Mouse (Mus musculus): ENCODE measurements at regions not wholly inside any gene's neighbourhood (a gene's known extent, or its start where the extent isn't known, plus 50 kb on each side); places are given as distances from the start of the nearest gene placed in this dataset.

GRCm38 (mm10) chr2:33983112-33983748, 95.5 kb upstream of the Mvb12b start:
- DNase-seq (ENCODE audit: low spot score in 2 of 2), result no peak

- no peak for DNase-seq (ENCODE audit: low spot score in 2 of 2)
Observed at GRCm38 (mm10) chr2:33981936-33982335, 94.2 kb upstream of the Mvb12b start.

DNA sequence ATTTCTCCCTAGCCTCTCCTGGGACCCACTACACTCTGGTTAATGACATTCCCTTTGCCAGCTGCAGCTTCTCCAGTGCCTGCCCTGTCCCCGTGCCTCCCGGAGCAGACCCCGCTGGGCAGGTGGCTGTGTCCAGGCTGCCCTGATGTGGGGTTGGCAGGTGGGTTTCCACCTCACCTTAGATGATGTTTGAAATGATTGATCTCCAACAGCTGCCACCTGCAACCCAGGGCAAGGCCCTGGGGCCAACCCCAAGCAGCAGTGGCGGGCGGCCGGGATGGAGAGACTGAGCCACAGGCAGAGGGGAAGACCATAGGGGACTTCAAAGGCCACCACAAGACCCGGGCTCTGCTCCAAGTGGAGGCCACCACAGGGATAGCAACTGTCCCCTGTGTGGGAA, 93.6 kb upstream of the Mvb12b start:
- DNase-seq (ENCODE audit: low spot score in 2 of 2), result no peak

- no peak for DNase-seq (ENCODE audit: low spot score in 2 of 2)
Observed at GRCm38 (mm10) chr2:33980884-33981283, 93.1 kb upstream of the Mvb12b start.

GRCm38 (mm10) chr2:33979276-33979675, 91.5 kb upstream of the Mvb12b start:
- no peak for DNase-seq (ENCODE audit: low spot score in 2 of 2)

GRCm38 (mm10) chr2:33978550-33978949, 90.8 kb upstream of the Mvb12b start:
- DNase-seq (ENCODE audit: low spot score in 2 of 2), result no peak

GRCm38 (mm10) chr2:33977576-33978352, 90.0 kb upstream of the Mvb12b start:
- peak in 1 of 2 experiments; percentile 2 for DNase-seq (ENCODE audit: low spot score in 2 of 2)

DNA sequence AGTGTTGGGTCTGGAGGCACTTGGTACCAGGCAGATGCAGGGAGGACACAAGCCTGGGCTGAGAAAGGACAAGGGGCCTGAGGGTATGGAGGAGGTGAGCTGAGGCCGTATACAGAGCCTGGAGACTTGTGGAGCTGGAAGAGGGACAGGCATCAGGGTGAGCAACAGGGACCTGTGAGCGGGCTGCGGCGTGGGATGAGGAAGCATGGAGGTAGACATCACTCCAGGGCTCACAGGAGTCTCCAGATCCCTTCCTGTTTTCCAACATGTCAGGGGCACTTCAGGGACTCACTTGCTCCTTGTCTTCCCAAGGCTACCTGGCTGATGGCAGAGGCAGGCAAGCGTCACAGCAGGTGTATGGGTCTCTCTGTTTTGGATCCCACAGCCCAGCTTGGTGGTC, 89.4 kb upstream of the Mvb12b start:
- no peak for DNase-seq (ENCODE audit: low spot score in 2 of 2)

- no peak for DNase-seq (ENCODE audit: low spot score in 2 of 2)
Observed at GRCm38 (mm10) chr2:33976183-33976582, 88.4 kb upstream of the Mvb12b start.

- no peak for DNase-seq (ENCODE audit: low spot score in 2 of 2)
Observed at GRCm38 (mm10) chr2:33975423-33976127, 87.8 kb upstream of the Mvb12b start.

GRCm38 (mm10) chr2:33974737-33975422, 87.1 kb upstream of the Mvb12b start:
- no peak for DNase-seq (ENCODE audit: low spot score in 2 of 2)

GRCm38 (mm10) chr2:33974031-33974430, 86.3 kb upstream of the Mvb12b start:
- no peak for DNase-seq (ENCODE audit: low spot score in 2 of 2)

DNA sequence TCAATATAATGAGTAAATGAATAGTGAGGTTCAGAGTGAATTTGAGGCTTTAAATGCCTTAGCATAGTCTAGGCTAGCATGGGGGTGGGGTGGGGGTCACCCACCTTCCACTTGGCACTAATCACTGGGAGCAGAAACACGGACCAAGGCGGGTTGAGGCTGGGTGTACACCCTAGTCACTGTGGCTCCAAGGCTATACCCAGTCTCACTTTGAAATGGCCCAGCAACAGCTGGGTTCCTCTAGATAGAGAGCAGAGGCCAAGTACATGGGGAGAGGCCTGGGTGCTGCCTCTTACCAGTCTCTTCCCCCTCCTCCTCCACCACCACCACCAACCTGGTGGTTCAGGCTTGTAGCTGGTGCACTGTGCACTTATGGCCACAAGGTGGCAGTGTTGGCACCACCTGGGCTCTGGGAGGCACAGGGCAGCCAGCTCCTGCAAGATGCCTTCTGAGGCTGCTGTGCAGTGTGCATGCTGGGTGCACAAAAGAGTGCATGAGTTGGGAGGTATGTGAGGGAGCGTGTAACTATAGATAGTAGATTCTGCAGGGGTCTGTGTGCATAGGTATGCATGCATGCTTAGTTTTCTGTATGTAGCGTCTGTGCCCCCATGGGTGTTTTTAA, 85.6 kb upstream of the Mvb12b start:
- peak; percentile 66 to 77 for DNase-seq (ENCODE audit: low spot score in 2 of 2)

DNA sequence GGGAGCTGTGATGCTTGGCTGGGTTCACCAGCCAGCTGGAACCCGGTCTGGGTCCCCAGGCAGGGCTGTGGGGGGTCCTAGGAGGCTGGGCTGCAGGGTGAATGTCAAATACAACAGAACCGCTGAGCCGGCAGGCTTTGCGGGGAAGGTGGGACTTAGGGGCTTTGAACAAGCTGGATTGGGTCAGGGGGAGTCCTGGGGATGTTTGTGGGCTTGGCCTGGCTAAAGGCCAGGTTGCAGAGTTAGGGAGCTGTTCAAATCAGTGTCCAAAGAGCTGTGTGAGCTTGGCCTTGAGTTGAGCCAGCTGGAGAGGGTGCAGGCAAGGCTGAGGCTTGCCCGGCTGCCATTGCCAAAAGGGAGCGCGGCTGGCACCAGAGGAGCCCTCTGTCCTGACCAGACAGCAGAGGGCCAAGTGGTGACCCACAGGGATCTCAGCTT, 79.3 kb upstream of the Mvb12b start:
- peak in 1 of 2 experiments; percentile 21 for DNase-seq (ENCODE audit: low spot score in 2 of 2)

DNA sequence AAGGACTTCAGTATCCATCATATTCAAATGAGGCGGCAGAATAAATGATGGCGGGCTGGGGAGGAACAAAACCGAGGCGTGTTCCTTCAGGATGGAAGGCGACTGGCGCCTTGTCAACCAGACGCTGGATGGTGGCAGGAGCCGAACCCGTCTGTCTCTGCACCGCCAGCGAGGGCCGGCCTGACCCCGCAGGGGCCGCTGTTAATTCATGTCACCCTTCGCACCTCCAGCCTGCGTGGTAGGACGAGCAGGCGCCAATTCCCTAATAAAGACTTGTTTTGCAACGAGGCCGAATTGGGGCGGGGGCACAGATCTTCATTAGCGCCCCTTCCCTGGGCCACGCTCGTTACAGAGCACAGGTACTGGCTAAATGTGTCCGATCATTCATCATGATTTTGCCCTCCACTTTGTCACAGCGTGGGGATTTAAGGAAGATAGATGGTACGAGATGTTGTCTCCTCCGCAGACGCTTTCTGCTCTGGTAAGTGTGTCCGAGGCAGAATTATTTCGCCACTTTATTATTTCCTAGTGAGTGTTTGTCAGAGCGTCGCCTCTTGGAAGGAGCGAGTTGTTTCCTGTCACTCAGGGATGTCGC, 78.7 kb upstream of the Mvb12b start:
- DNase-seq (ENCODE audit: low spot score in 2 of 2), result no peak

GRCm38 (mm10) chr2:33964096-33964495, 76.3 kb upstream of the Mvb12b start:
- no peak for DNase-seq (ENCODE audit: low spot score in 2 of 2)

DNA sequence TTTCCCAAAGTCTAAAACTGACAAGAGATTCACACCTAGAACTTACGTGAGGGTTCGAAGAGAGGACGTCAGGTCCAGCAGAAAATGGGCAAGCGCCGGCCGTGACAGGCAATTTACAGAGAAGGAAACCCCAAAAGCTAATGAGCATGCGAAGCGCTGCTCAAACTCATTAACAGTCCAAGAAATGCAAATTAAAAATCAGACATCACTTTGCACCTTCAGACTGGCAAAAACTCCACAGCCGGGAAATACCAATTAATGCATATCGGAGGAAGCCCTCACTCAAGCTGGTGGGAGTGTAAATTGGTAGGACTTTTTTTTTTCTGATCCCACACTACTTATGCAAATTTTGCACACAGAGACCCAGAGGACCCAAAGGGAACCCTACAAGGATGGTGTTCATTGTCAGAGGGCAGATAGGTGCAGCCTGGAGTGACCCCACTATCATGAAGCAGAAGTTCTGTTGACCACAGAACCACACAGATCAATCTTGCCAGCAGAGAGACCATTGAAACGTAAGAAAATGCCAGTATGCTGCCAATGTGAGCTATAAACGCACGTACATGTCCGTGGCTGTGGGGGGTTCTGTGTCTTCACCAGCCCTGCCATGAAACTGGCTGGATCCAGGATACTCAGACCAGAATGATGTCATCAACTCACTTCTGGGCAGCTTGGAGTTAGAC, 74.8 kb upstream of the Mvb12b start:
- DNase-seq (ENCODE audit: low spot score in 2 of 2), result no peak

- no peak for DNase-seq (ENCODE audit: low spot score in 2 of 2)
Observed at GRCm38 (mm10) chr2:33961566-33961965, 73.8 kb upstream of the Mvb12b start.

DNA sequence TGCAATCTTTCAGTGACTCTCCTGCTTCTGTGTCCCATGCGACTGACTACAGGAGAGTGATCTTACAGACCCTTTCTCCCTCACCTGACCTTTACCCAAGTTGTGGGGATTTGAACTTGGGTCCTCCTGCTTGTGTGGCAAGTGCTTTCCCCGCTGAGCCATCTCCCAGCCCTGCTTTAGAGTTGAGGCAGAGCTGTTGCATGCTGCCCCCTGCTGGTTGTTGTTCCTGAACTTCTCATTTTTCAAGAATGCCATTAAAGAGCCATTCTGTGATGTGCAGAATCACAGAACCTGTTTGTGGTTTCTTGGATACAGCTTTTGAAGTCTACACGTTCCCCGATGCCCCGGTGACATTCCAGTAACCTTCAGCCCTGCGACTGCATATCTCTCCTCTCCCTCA, 70.0 kb upstream of the Mvb12b start:
- DNase-seq (ENCODE audit: low spot score in 2 of 2), result peak; percentile 28 to 72

GRCm38 (mm10) chr2:33944301-33944700, 56.6 kb upstream of the Mvb12b start:
- no peak for DNase-seq (ENCODE audit: low spot score in 2 of 2)

DNA sequence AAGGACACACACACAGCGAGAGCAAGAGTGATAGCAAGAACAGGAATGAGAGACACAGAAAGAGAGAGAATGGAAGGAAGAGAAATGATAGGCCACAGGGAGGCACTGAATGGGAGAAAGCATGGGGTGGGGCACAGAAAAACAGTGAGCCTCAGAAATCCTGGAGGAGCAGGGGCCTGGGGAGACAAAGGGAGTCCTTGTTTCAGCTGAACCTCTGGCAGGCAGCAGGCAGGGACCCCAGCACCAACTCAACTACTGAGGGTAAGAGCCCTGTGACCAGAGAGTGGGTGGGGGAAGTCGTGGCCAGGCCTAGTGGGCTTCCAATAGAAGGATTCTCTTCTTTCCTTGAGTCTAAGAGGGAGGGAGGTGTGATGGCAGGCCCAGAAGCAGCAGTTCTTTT, 54.3 kb upstream of the Mvb12b start:
- DNase-seq (ENCODE audit: low spot score in 2 of 2), result no peak

Data from spleen, postnatal 10 days (tissue).